8 mouse cellular contexts compared by ENCODE assay signal in genomic region chr5:119055430-119055829, GRCm38 (mm10).
DNase-seq lines count a peak whose midpoint lies in the region; ATAC-seq and TF ChIP-seq lines count a peak whose summit lies in the region.

No protein-coding gene starts in this region.

- no peaks in the 10 kb centered on the region for H3K9me3 ChIP-seq in midbrain, embryonic 14.5 days (ENCODE audit: control insufficient read depth, low read length)

- H3K4me3 ChIP-seq in layer of hippocampus, adult 2 months = no peak overlapping the region
- H3K4me3 ChIP-seq in midbrain, embryonic 14.5 days (replicated peaks; ENCODE audit: low read depth, low read length) = no peak overlapping the region

- 2% methylated on average over 12 of the region's 12 CpGs for WGBS in midbrain, embryonic 14.5 days

- TF ChIP-seq CTCF in layer of hippocampus, adult 2 months (conservative IDR thresholded peaks at IDR 0.05) = no peak
- TF ChIP-seq CTCF in brain, embryonic 14.5 days (IDR thresholded peaks at IDR 0.05; ENCODE audit: borderline replicate concordance, extremely low read depth, insufficient read depth, insufficient read length) = no peak

- no peaks in the 10 kb centered on the region for H3K27me3 ChIP-seq in midbrain, embryonic 14.5 days (ENCODE audit: control insufficient read depth, insufficient read depth, low read length)

- no peak for ATAC-seq in midbrain, embryonic 14.5 days (ENCODE audit: low FRiP score, low TSS enrichment)
- ATAC-seq in erythroblast, adult 5-6 weeks (replicated peaks; ENCODE audit: low FRiP score, poor library complexity, severe bottlenecking) = no peak

- peaks cover 6% of the 10 kb centered on the region; the same call in 1 of the 2 replicates for H3K4me1 ChIP-seq in midbrain, embryonic 14.5 days (ENCODE audit: control insufficient read depth, insufficient read depth, low read length)

- peak overlapping the region; percentile 68 for H3K27ac ChIP-seq in layer of hippocampus, adult 2 months
- H3K27ac ChIP-seq in midbrain, embryonic 14.5 days (replicated peaks; ENCODE audit: low read depth, low read length) = no peak overlapping the region

- H3K4me2 ChIP-seq in midbrain, embryonic 14.5 days (ENCODE audit: low read length) = 0 out of 2 replicates have a peak overlapping the region, but pooled peaks have one; percentile 3

- no peak overlapping the region for H3K9ac ChIP-seq in midbrain, embryonic 14.5 days (replicated peaks; ENCODE audit: low read length)

- TF ChIP-seq POLR2A in brain, embryonic 14.5 days (IDR thresholded peaks at IDR 0.05; ENCODE audit: borderline replicate concordance, extremely low read depth, insufficient read depth, insufficient read length, poor library complexity, severe bottlenecking) = no peak

- no peaks in the 10 kb centered on the region for H3K36me3 ChIP-seq in midbrain, embryonic 14.5 days (ENCODE audit: control insufficient read depth, insufficient read depth, low read length)

- DNase-seq in layer of hippocampus, adult 2 months (ENCODE audit: low spot score in 2 of 2) = peak; percentile 27 to 37
- no peak for DNase-seq in layer of hippocampus, postnatal 25 days (ENCODE audit: extremely low spot score in 1 of 2, low spot score in 1 of 2)
- peak; percentile 31 for DNase-seq in brain, embryonic 14.5 days (ENCODE audit: low read depth)
- peak; percentile 22 for DNase-seq in gastrocnemius, adult 18-20 months (ENCODE audit: low spot score)
- DNase-seq in kidney, postnatal 36 days = peak; percentile 60 to 62
- peak; percentile 43 for DNase-seq in midbrain, embryonic 14.5 days
- DNase-seq in B cell, adult 2 months = no peak

Comparison
In these comparisons a context has a peak if more than half of its experiments do, and no peak if none do; other contexts are left out.
1. DNase-seq: peak in layer of hippocampus, adult 2 months (2 of 2), brain, embryonic 14.5 days (single experiment), gastrocnemius, adult 18-20 months (single experiment), kidney, postnatal 36 days (2 of 2) and midbrain, embryonic 14.5 days (single experiment); none in layer of hippocampus, postnatal 25 days (0 of 2) and B cell, adult 2 months (0 of 2).